Mouse (Mus musculus) liver, embryonic 14.5 days (tissue): Measurements from ENCODE around the gene Zbed6. TPM values are rescaled to one million over a fixed set of nuclear protein-coding genes. Genes with fewer than 3 reads are reported as not detected.

Experiments used
- ATAC-seq: fragments of 200-750 bp; cut with Nextera tagmentation; 2 replicates; pipeline ENCODE4 v1.8.0; 2017; ENCODE audit warnings: moderate number of reproducible peaks, mild to moderate bottlenecking, moderate library complexity; ENCODE audit not compliant: insufficient read depth
- DNase-seq, 3 experiments: peaks; one replicate each; pipeline ENCODE4 v3.0.0-alpha.2; 2012 to 2013; ENCODE audit warnings: low read depth in 3 of 3, low spot score in 3 of 3
- H3K27ac ChIP-seq: fragments of 300-500 bp; sonication (generic); 2 replicates; pipeline ENCODE4 v1.5.1; 2014; ENCODE audit warnings: moderate library complexity, mild to moderate bottlenecking, control low read depth, inconsistent platforms
- H3K27me3 ChIP-seq: fragments of 300-500 bp; sonication (generic); 2 replicates; pipeline ENCODE4 v1.6.1; 2014; ENCODE audit warnings: mild to moderate bottlenecking, low read length, moderate library complexity; ENCODE audit not compliant: control insufficient read depth, insufficient read depth
- H3K36me3 ChIP-seq: fragments of 300-500 bp; sonication (generic); replicated peaks from 2 replicates; pipeline ENCODE4 v1.6.1; 2014; ENCODE audit warnings: low read depth; ENCODE audit not compliant: control insufficient read depth, insufficient read depth
- H3K4me1 ChIP-seq, 2 experiments: fragments of 200-500 bp in 1 of 2; fragments of 300-500 bp in 1 of 2; sonication (generic) in 1 of 2; replicated peaks; 2 replicates each; pipeline ENCODE4 v1.6.1; 2012 to 2014; ENCODE audit warnings: antibody characterized with exemption in 1 of 2, inconsistent platforms in 1 of 2, low read length in 1 of 2; ENCODE audit not compliant: control insufficient read depth in 2 of 2, insufficient read depth in 2 of 2
- H3K4me2 ChIP-seq: fragments of 300-500 bp; sonication (generic); 2 replicates; pipeline ENCODE4 v1.6.1; 2014; ENCODE audit warnings: low read depth, mild to moderate bottlenecking, control low read depth, moderate library complexity
- H3K4me3 ChIP-seq, 2 experiments: fragments of 200-500 bp in 1 of 2; fragments of 300-500 bp in 1 of 2; sonication (generic) in 1 of 2; 2 replicates each; pipeline ENCODE4 v1.5.1; 2012 to 2014; ENCODE audit warnings: low read depth in 2 of 2, low read length in 2 of 2, mild to moderate bottlenecking in 2 of 2, control low read depth in 1 of 2, inconsistent platforms in 1 of 2, moderate library complexity in 1 of 2; ENCODE audit not compliant: insufficient read depth in 1 of 2
- H3K9ac ChIP-seq: fragments of 300-500 bp; sonication (generic); replicated peaks from 2 replicates; pipeline ENCODE4 v1.6.1; 2014; ENCODE audit warnings: mild to moderate bottlenecking, control low read depth, moderate library complexity
- H3K9me3 ChIP-seq: fragments of 300-500 bp; sonication (generic); 2 replicates; pipeline ENCODE4 v1.6.1; 2016; ENCODE audit warnings: low read length, mixed read lengths; ENCODE audit not compliant: control insufficient read depth
- CTCF ChIP-seq: IDR thresholded peaks from 2 replicates; pipeline ENCODE4 v1.5.1; 2016; ENCODE audit warnings: antibody characterized with exemption, low read depth, control low read depth
- EP300 ChIP-seq: IDR thresholded peaks from 2 replicates; pipeline ENCODE4 v1.6.1; 2016; ENCODE audit warnings: antibody characterized with exemption, low read depth
- WGBS: fragments of 180-500 bp; shearing (Covaris S2); extraction: QIAGEN DNeasy Blood & Tissue Kit; methylation state at CpG from one replicate; pipeline ENCODE4 v1.1.7; 2014; ENCODE audit not compliant: insufficient replicate concordance; 5-methylcytosine and 5-hydroxymethylcytosine counted together
- polyA plus RNA-seq, 2 experiments: library from polyadenylated mRNA; depleted of rRNA in 1 of 2; stranded (reverse) in 1 of 2; unstranded in 1 of 2; fragments of >200 nt; fragmentation: Nextera tagmentation in 1 of 2; extraction: Ambion mirVana in 1 of 2; gene quantifications; 2 replicates each; pipeline versions ENCODE4 v1.2.1 to v1.2.3; 2012 to 2014

Gene Zbed6
- polyA plus RNA-seq, 2 experiments: 1.4 TPM; not detected in 1

GRCm38 (mm10) chr1:133664203-133664970 is 3.7 kb upstream of the Zbed6 start:
- Histone ChIP-seq H3K4me2 (peak overlapping the region; percentile 23), H3K27me3 (no peaks in the 10 kb centered on the region), H3K4me1 (peaks cover 11 to 13% of the 10 kb centered on the region in 2 experiments; a peak in 3 of 4 replicates), H3K9me3 (no peaks in the 10 kb centered on the region), H3K36me3 (peaks cover 5% of the 10 kb centered on the region), H3K9ac (no peak overlapping the region), H3K27ac (no peak overlapping the region; the same call in 1 of the 2 replicates), H3K4me3 (no peak overlapping the region)
- ATAC-seq: no peak
- no peak for DNase-seq
- 65% methylated on average over 11 of the region's 11 CpGs for WGBS
- TF ChIP-seq CTCF: no peak
- TF ChIP-seq EP300: no peak

DNA sequence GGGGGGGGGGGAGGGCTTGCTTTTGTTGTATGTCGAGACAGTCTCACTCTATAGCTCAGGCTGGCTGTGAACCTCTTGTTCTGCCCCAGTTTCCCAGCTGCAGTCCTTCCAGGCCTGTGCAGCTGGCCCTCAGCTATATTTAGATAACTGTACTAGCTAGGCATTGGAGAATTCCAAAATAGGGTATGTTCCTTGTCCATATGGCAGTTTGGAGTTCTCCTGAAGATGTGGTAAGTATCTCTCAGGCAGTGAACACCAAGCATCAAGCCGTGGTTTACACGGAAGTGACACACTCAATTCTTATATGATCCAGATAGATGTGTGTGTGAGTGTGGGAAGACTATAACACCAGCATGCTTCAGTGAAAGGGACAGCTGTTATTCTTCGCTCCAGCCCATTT is 2.7 kb upstream of the Zbed6 start:
- H3K27ac ChIP-seq: no peak overlapping the region
- no peaks in the 10 kb centered on the region for H3K27me3 ChIP-seq
- H3K4me1 ChIP-seq: peaks cover 11 to 19% of the 10 kb centered on the region in 2 experiments
- no peak for ATAC-seq
- no peak overlapping the region for H3K4me2 ChIP-seq
- H3K36me3 ChIP-seq: peaks cover 13% of the 10 kb centered on the region
- H3K9me3 ChIP-seq: no peaks in the 10 kb centered on the region
- 66% methylated on average over 4 of the region's 4 CpGs for WGBS
- no peak overlapping the region for H3K9ac ChIP-seq
- DNase-seq: no peak
- TF ChIP-seq CTCF (no peak), EP300 (no peak)
- H3K4me3 ChIP-seq: no peak overlapping the region

GRCm38 (mm10) chr1:133662941-133663340 is 2.3 kb upstream of the Zbed6 start:
- H3K4me3 ChIP-seq: no peak overlapping the region
- WGBS: 87% methylated on average over 7 of the region's 7 CpGs
- peaks cover 11 to 19% of the 10 kb centered on the region in 2 experiments for H3K4me1 ChIP-seq
- ATAC-seq (no peak), DNase-seq (no peak)
- no peak overlapping the region for H3K27ac ChIP-seq
- H3K9ac ChIP-seq: no peak overlapping the region
- no peak for TF ChIP-seq CTCF
- no peak overlapping the region for H3K4me2 ChIP-seq
- no peaks in the 10 kb centered on the region for H3K9me3 ChIP-seq
- peaks cover 18% of the 10 kb centered on the region for H3K36me3 ChIP-seq
- H3K27me3 ChIP-seq: no peaks in the 10 kb centered on the region

DNA sequence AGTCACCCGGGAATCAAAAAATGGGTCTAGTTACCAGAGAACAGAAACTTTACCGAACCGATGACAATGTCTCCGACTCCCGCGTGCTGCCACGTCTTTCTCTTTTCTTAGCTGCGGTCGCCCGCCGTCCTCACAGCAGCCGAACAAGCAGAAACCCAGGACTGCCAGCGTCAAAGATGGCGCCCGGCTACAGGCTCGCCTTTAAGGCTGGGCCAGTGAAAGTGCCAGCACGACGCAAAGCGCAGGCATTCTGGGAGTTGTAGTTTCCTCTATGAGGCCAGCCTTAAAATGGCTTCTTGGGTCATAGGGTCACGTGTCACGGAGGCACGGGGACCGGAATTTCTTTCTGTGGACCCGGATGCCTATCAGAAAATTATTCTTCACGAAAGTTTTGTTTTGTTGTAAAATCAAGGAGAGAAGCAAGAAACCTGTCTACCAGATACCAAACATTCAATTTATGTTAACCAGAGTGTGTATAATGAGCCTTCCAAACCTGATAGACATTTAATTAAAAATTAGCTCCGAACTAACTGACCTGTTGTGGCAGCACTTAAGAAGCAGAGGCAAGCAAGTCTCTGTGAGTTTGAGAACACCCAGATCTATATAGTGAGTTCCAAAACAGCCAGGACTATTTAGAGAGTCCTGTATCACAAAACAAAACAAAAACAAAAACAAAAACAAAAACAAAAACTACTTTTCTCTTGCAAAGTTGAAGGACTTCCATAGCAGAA is 683 bp upstream of the Zbed6 start, which contains the start of gene Gm38394:
Gm38394 (minus strand) TSS at position 116 of the 731 bp plus-strand sequence.
- ATAC-seq: peak; percentile 99
- H3K4me3 ChIP-seq: peak within 1 kb of the TSS; percentile 92 to 97

GRCm38 (mm10) chr1:133658878-133659277 is 1.8 kb downstream of the Zbed6 start:
- WGBS: 88% methylated on average over 3 of the region's 3 CpGs
- Histone ChIP-seq H3K4me1 (peaks cover 11 to 18% of the 10 kb centered on the region in 2 experiments), H3K27ac (no peak overlapping the region), H3K4me3 (no peak overlapping the region), H3K9ac (no peak overlapping the region), H3K36me3 (peaks cover 33% of the 10 kb centered on the region), H3K4me2 (no peak overlapping the region), H3K27me3 (no peaks in the 10 kb centered on the region), H3K9me3 (no peaks in the 10 kb centered on the region)
- TF ChIP-seq EP300 (no peak), CTCF (no peak)
- ATAC-seq (no peak), DNase-seq (no peak)

More for the DNA sequence above, 683 bp upstream of the Zbed6 start, which contains the start of gene Gm38394:
- H3K9ac ChIP-seq: peak within 1 kb of the TSS; percentile 93
- H3K4me1 ChIP-seq: peaks cover 11 to 22% of the 10 kb centered on the region in 2 experiments
- peak within 1 kb of the TSS; percentile 85 for H3K4me2 ChIP-seq
- H3K27ac ChIP-seq: peak within 1 kb of the TSS; percentile 74
- no peaks in the 10 kb centered on the region for H3K27me3 ChIP-seq
- DNase-seq: peak; percentile 92 to 94 (median 93)
- WGBS: 3% methylated on average over 26 of the region's 26 CpGs
- H3K9me3 ChIP-seq: no peaks in the 10 kb centered on the region
- H3K36me3 ChIP-seq: peaks cover 30% of the 10 kb centered on the region
- TF ChIP-seq EP300 (no peak), CTCF (no peak)
